Mouse (Mus musculus) fibroblast of lung, adult 2 months (primary cell): ENCODE results near the gene Slit1.
A peak's percentile ranks its signal among the peaks of the same experiment; 100 is the strongest.

Experiments used
- DNase-seq: peaks from one replicate; pipeline ENCODE4 v3.0.0-alpha.2; 2011; ENCODE audit warnings: low read depth

Gene Slit1

GRCm38 (mm10) chr19:41743396-41743795 lies at the start of gene Slit1:
Gene Slit1 (minus strand): TSS chr19:41743665.
- DNase-seq, result no peak

- DNase-seq, result no peak
Observed at GRCm38 (mm10) chr19:41792934-41793486, 49.5 kb upstream of the Slit1 start.

- no peak for DNase-seq
Observed at GRCm38 (mm10) chr19:41791384-41791783, 47.9 kb upstream of the Slit1 start.

- DNase-seq, result no peak
Observed at GRCm38 (mm10) chr19:41789110-41789961, 45.9 kb upstream of the Slit1 start.

GRCm38 (mm10) chr19:41786896-41787295 lies 43.4 kb upstream of the Slit1 start:
- no peak for DNase-seq

GRCm38 (mm10) chr19:41777514-41777913 lies 34.0 kb upstream of the Slit1 start:
- DNase-seq, result no peak

- no peak for DNase-seq
Observed at GRCm38 (mm10) chr19:41768711-41769110, 25.2 kb upstream of the Slit1 start.

- DNase-seq, result no peak
Observed at GRCm38 (mm10) chr19:41766628-41767027, 23.2 kb upstream of the Slit1 start.

GRCm38 (mm10) chr19:41763870-41764660 lies 20.6 kb upstream of the Slit1 start:
- peak; percentile 64 for DNase-seq

- no peak for DNase-seq
Observed at GRCm38 (mm10) chr19:41761529-41761928, 18.1 kb upstream of the Slit1 start.

GRCm38 (mm10) chr19:41759765-41760164 lies 16.3 kb upstream of the Slit1 start:
- no peak for DNase-seq

GRCm38 (mm10) chr19:41759270-41759669 lies 15.8 kb upstream of the Slit1 start:
- DNase-seq, result no peak

- DNase-seq, result no peak
Observed at GRCm38 (mm10) chr19:41754760-41755159, 11.3 kb upstream of the Slit1 start.

- DNase-seq, result no peak
Observed at GRCm38 (mm10) chr19:41751906-41752305, 8.4 kb upstream of the Slit1 start.

- DNase-seq, result no peak
Observed at GRCm38 (mm10) chr19:41747436-41747835, 4.0 kb upstream of the Slit1 start.

- DNase-seq, result no peak
Observed at GRCm38 (mm10) chr19:41745941-41746557, 2.6 kb upstream of the Slit1 start.

GRCm38 (mm10) chr19:41738896-41739295 lies 4.6 kb downstream of the Slit1 start:
- DNase-seq, result no peak

- no peak for DNase-seq
Observed at GRCm38 (mm10) chr19:41738429-41738805, 5.0 kb downstream of the Slit1 start.

- DNase-seq, result no peak
Observed at GRCm38 (mm10) chr19:41737657-41738428, 5.6 kb downstream of the Slit1 start.

GRCm38 (mm10) chr19:41734685-41735084 lies 8.8 kb downstream of the Slit1 start:
- no peak for DNase-seq

GRCm38 (mm10) chr19:41725491-41725890 lies 18.0 kb downstream of the Slit1 start:
- DNase-seq, result no peak
